Mouse (Mus musculus): ENCODE data around the gene Dusp27.

GRCm38 (mm10) chr1:166167405-166167804, 39.7 kb upstream of the Dusp27 start:
- no peak for TF ChIP-seq CTCF (IDR thresholded peaks at IDR 0.05; ENCODE audit: borderline replicate concordance, insufficient read depth, low read length)
- TF ChIP-seq POLR2A (IDR thresholded peaks at IDR 0.05; ENCODE audit: low read depth, low read length), result no peak

Data from embryonic fibroblast, embryonic 13.5 days (primary cell).